Mouse (Mus musculus): ENCODE results near the gene Usp10. TPM values are rescaled to one million over a fixed set of nuclear protein-coding genes. Genes with fewer than 3 reads are reported as not detected.

The Usp10 gene
- total RNA-seq, 2 experiments from 2014 or later, result 48.1 to 49.2 TPM

DNA sequence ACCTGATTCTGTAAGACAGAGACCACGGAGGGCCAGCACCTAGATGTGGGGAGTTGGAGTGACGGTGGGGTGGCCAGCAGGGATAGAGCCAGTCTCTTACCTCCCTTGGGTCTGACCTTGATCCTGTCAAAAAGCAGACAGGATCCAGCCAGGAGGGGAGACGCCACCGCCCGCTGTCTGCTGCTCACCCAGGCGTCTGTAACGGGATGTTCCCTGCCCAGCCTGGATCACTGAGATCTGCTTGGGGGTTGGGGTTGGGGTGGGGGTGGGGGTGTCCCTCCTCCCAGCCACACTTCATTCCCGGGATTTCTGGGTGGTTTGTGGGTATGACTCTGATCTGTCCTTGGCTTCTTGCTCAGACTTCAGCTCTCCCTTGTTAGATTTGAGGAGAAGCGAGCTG, 92.2 kb downstream of the Usp10 start:
- intact Hi-C loops (cut with DNase I), result no loop called here
- DNase-seq, result no peak

DNA sequence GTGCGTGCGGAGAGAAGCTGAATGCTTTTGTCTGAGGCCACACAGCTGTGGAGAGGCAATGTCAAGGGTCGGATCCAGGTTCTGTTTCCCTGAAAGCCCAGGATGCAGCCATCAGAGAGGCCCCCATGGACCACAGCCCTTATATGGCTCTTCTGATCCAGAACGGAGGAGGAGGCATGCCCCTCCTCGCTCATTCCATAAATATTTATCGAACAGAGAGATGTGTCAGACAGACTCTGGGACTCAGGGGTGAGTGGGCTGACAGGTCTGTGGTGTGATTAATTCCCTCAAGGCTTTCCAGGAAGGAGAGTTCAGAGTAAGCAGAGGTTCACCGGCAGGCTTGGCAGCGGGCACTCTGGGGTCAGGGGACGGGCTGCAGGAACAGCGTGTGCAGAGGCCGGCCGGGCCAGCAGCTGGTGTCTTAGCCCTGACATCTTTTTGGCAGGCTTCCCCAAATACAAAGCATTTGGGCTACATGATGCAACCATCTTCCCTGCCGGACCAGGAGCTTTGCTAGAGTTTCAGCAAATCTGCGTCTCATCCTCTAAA, 94.1 kb downstream of the Usp10 start:
- intact Hi-C loops (cut with DNase I), result no loop called here
- peak; percentile 60 to 65 for DNase-seq

DNA sequence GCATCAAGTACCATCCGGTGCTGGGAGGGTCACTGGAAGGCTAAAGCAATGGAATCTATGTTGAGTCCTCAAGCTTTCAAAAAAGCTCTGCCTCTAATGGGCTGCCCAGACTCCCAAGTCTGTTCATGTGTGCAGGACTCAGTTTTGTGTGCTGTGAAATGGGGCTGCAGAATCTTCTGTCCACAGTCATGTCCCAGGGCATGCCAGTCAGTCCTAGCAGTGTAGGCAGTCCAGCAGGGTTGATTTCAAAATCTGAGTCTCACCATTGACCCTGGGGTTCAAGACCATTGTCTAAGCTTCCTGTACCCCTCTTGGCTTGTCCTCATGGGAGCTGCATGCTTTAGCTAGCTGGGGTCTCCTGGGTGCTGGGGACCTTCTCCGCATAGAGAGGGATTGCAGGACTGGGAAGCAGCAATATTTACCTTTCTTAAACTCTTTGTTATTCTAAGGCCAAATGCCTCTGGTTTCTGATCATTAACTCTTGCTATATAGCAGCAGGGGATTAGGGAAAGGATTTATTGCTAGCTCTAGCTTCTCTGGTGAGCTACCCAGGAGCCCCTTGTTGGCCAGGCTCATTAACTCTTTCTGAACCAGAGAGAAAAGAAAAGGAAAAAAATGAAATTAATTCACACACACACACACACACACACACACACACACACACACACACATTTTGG, 94.7 kb downstream of the Usp10 start:
- intact Hi-C loops (cut with DNase I), result no loop called here
- DNase-seq, result no peak

DNA sequence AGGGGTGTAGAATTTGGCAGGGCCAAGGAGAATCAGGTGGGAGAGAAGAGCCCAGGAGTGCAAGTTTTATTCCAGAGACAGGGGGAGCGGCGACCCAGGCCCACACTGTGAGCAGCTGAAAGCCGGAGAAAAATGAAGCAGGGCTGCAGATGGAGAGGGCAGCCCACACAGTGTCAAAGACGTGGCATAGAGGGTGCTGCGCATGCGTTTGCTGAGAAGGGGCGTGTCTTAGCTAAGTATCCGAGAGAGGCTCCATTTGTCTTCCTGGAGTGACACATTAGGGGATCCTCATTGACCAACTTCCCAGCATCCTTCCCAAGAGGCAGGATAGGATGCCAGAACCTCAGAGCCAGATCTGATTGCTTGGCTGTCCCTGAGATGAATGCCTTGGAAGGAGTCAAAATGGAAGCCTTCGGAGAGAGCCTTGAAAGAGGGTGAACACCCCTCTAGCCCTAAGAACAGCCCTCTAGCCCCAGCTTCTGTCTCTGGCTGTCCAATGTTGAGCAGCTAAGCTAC, 96.5 kb downstream of the Usp10 start:
- intact Hi-C loops (cut with DNase I), result no loop called here
- peak in 1 of 2 experiments; percentile 44 for DNase-seq

Other genes with a start within 250 kb of the Usp10 start
- gene Wfdc1, start 244.0 kb upstream of the Usp10 start, total RNA-seq (2021), result 10 to 100 TPM; 48.2 to 51.1 TPM
- under 1 TPM; 0.17 TPM for gene Atp2c2, start 210.4 kb upstream of the Usp10 start, total RNA-seq (2021)
- gene Tldc1, start 131.9 kb upstream of the Usp10 start, total RNA-seq (2021), result 10 to 100 TPM; 11.6 to 14.6 TPM
- gene Cotl1, start 69.8 kb upstream of the Usp10 start, total RNA-seq (2021), result 10 to 100 TPM; 26.1 to 29.3 TPM
- gene Klhl36, start 48.1 kb upstream of the Usp10 start, total RNA-seq (2021), result 1 to 10 TPM; 3.7 TPM
- gene Gm20388, start 481 bp downstream of the Usp10 start, total RNA-seq (2021), result under 1 TPM in 1 of 2 experiments, not detected in 1; 0.24 TPM
- 10 to 100 TPM; 16.9 to 17.6 TPM for gene Crispld2, start 82.1 kb downstream of the Usp10 start, total RNA-seq (2021)
- 10 to 100 TPM; 41.5 to 42.2 TPM for gene Zdhhc7, start 191.1 kb downstream of the Usp10 start, total RNA-seq (2021)
- gene 6430548M08Rik, start 203.8 kb downstream of the Usp10 start, total RNA-seq (2021), result 10 to 100 TPM; 11.7 to 13.3 TPM